In genomic region chr2:152740490-152740889, GRCm38 (mm10) we compare ENCODE assay signal across 11 mouse cellular contexts. TPM values are rescaled to one million over a fixed set of nuclear protein-coding genes. Genes with fewer than 3 reads are reported as not detected.
DNase-seq lines count a peak whose midpoint lies in the region; ATAC-seq lines count a peak whose summit lies in the region.
"Had no signal": no experiment of that assay in that cellular context is flagged by ENCODE, and none has a peak within 500 bp of the region (broad histone marks: within the 10 kb centered on the region; RNA-seq: fewer than 3 reads in every experiment).

No protein-coding gene starts in this region.

- H3K4me1 ChIP-seq in hindbrain, embryonic 12.5 days, result peaks cover 40% of the 10 kb centered on the region
- peaks cover 17% of the 10 kb centered on the region for H3K4me1 ChIP-seq in hindbrain, embryonic 16.5 days (ENCODE audit: control insufficient read depth, insufficient read depth, low read depth, low read length)
- H3K4me1 ChIP-seq in limb, embryonic 12.5 days (replicated peaks), result peaks cover 50% of the 10 kb centered on the region

- no peak overlapping the region for H3K4me3 ChIP-seq in hindbrain, embryonic 12.5 days
- no peak overlapping the region for H3K4me3 ChIP-seq in hindbrain, embryonic 16.5 days (ENCODE audit: low read length)
- no peak overlapping the region for H3K4me3 ChIP-seq in limb, embryonic 12.5 days (replicated peaks)

- DNase-seq in 3T3-L1 (ENCODE audit: low read depth, low spot score) (peak; percentile 36), MEL-GATA-1-ER (ENCODE audit: extremely low read depth, low read depth) (peak; percentile 8)
- DNase-seq in cerebellum, adult 9-10 months, result no peak
- DNase-seq in cerebellum, adult 9-11 months, result no peak
- DNase-seq: adrenal gland, adult 8-10 months; cerebellum, adult 8-10 months; gastrocnemius, postnatal 25 days had no signal

- H3K36me3 ChIP-seq in hindbrain, embryonic 12.5 days, result no peaks in the 10 kb centered on the region
- no peaks in the 10 kb centered on the region for H3K36me3 ChIP-seq in hindbrain, embryonic 16.5 days (ENCODE audit: control insufficient read depth, insufficient read depth, low read length)
- H3K36me3 ChIP-seq in limb, embryonic 12.5 days, result peaks cover 8% of the 10 kb centered on the region; the same call in 1 of the 2 replicates

- no peak overlapping the region for H3K4me2 ChIP-seq in hindbrain, embryonic 12.5 days (replicated peaks)
- H3K4me2 ChIP-seq in hindbrain, embryonic 16.5 days (ENCODE audit: low read length), result no peak overlapping the region
- peak overlapping the region; percentile 93; the same call in 1 of the 2 replicates for H3K4me2 ChIP-seq in limb, embryonic 12.5 days

- no peaks in the 10 kb centered on the region for H3K9me3 ChIP-seq in hindbrain, embryonic 12.5 days (replicated peaks)
- H3K9me3 ChIP-seq in hindbrain, embryonic 16.5 days (ENCODE audit: control insufficient read depth, low read length), result no peaks in the 10 kb centered on the region
- no peaks in the 10 kb centered on the region for H3K9me3 ChIP-seq in limb, embryonic 12.5 days

- H3K9ac ChIP-seq in hindbrain, embryonic 12.5 days, result no peak overlapping the region
- no peak overlapping the region for H3K9ac ChIP-seq in hindbrain, embryonic 16.5 days (ENCODE audit: low read depth, low read length)
- no peak overlapping the region for H3K9ac ChIP-seq in limb, embryonic 12.5 days (replicated peaks)

- H3K27me3 ChIP-seq in hindbrain, embryonic 12.5 days, result no peaks in the 10 kb centered on the region
- no peaks in the 10 kb centered on the region; the same call in 1 of the 2 replicates for H3K27me3 ChIP-seq in hindbrain, embryonic 16.5 days (replicated peaks; ENCODE audit: control insufficient read depth, insufficient read depth, low read length)
- H3K27me3 ChIP-seq in limb, embryonic 12.5 days, result no peaks in the 10 kb centered on the region

- WGBS in hindbrain, embryonic 12.5 days, result 62% methylated on average over 5 of the region's 5 CpGs
- WGBS in hindbrain, embryonic 16.5 days, result 72% methylated on average over 5 of the region's 5 CpGs
- 49% methylated on average over 5 of the region's 5 CpGs for WGBS in limb, embryonic 12.5 days

- peak overlapping the region; percentile 82 for H3K27ac ChIP-seq in hindbrain, embryonic 12.5 days
- no peak overlapping the region for H3K27ac ChIP-seq in hindbrain, embryonic 16.5 days (ENCODE audit: low read depth, low read length)
- peak overlapping the region; percentile 99 for H3K27ac ChIP-seq in limb, embryonic 12.5 days

- no peak for ATAC-seq in hindbrain, embryonic 12.5 days (ENCODE audit: low FRiP score)
- no peak for ATAC-seq in hindbrain, embryonic 16.5 days
- no peak for ATAC-seq in limb, embryonic 12.5 days (ENCODE audit: insufficient number of reproducible peaks, insufficient read depth, low FRiP score, low TSS enrichment, low read depth)
- ATAC-seq in CD4-positive, CD25-positive, alpha-beta regulatory T cell, adult 4 months, result no peak

RNA-seq across cellular contexts. Expression of gene Id1, which starts 4.4 kb away (rescaled TPM):
- 157 and 159 TPM in 2 replicates for polyA plus RNA-seq in hindbrain, embryonic 12.5 days (2016; fragmentation: Nextera tagmentation; extraction: Ambion mirVana)
- 56.8 and 68.4 TPM in 2 replicates for polyA plus RNA-seq in hindbrain, embryonic 16.5 days (2015; fragmentation: Nextera tagmentation; extraction: Ambion mirVana)
- 299 and 330 TPM in 2 replicates for polyA plus RNA-seq in limb, embryonic 12.5 days (2016; fragmentation: Nextera tagmentation; extraction: Ambion mirVana)
- polyA plus RNA-seq in CD4-positive, CD25-positive, alpha-beta regulatory T cell, adult 4 months (2017; shearing (Covaris generic)), result under 1 TPM; 0.75 to 0.82 TPM

RNA-seq across cellular contexts. Expression of gene Cox4i2, which starts 13.5 kb away (rescaled TPM):
- polyA plus RNA-seq in hindbrain, embryonic 12.5 days (2016; fragmentation: Nextera tagmentation; extraction: Ambion mirVana), result 5.0 and 5.3 TPM in 2 replicates
- 6.7 and 7.0 TPM in 2 replicates for polyA plus RNA-seq in hindbrain, embryonic 16.5 days (2015; fragmentation: Nextera tagmentation; extraction: Ambion mirVana)
- 29.9 and 30.6 TPM in 2 replicates for polyA plus RNA-seq in limb, embryonic 12.5 days (2016; fragmentation: Nextera tagmentation; extraction: Ambion mirVana)
- polyA plus RNA-seq in CD4-positive, CD25-positive, alpha-beta regulatory T cell, adult 4 months (2017; shearing (Covaris generic)), result under 1 TPM in 1 of 2 experiments, not detected in 1; 0.46 TPM

RNA-seq across cellular contexts. Expression of gene Mcts2, which starts 53.7 kb away (rescaled TPM):
- polyA plus RNA-seq in hindbrain, embryonic 12.5 days (2016; fragmentation: Nextera tagmentation; extraction: Ambion mirVana), result 34.9 and 40.5 TPM in 2 replicates
- polyA plus RNA-seq in hindbrain, embryonic 16.5 days (2015; fragmentation: Nextera tagmentation; extraction: Ambion mirVana), result 32.2 and 36.7 TPM in 2 replicates
- polyA plus RNA-seq in limb, embryonic 12.5 days (2016; fragmentation: Nextera tagmentation; extraction: Ambion mirVana), result 36.3 and 39.2 TPM in 2 replicates
- polyA plus RNA-seq in CD4-positive, CD25-positive, alpha-beta regulatory T cell, adult 4 months (2017; shearing (Covaris generic)), result 1 to 10 TPM; 3.7 to 3.9 TPM

Comparison
In these comparisons a context has a peak if more than half of its experiments do, and no peak if none do; other contexts are left out.
1. DNase-seq: peak in 3T3-L1 (single experiment) and MEL-GATA-1-ER (single experiment); none in cerebellum, adult 9-10 months (single experiment) and cerebellum, adult 9-11 months (single experiment).
2. RNA of gene Id1, which starts 4.4 kb away (polyA plus RNA-seq): 299 to 330 TPM in limb, embryonic 12.5 days, 157 to 159 TPM in hindbrain, embryonic 12.5 days and 56.8 to 68.4 TPM in hindbrain, embryonic 16.5 days; 0.75 to 0.82 TPM in CD4-positive, CD25-positive, alpha-beta regulatory T cell, adult 4 months; every median in the first group is over 10 times any median in the second.